Mouse (Mus musculus) skeletal muscle tissue, postnatal 0 days (tissue): ENCODE measurements around the gene Kctd14. TPM values are rescaled to one million over a fixed set of nuclear protein-coding genes. Genes with fewer than 3 reads are reported as not detected.

Experiments
- polyA plus RNA-seq: library from polyadenylated mRNA; unstranded; fragments of >200 nt; fragmentation: Nextera tagmentation; extraction: Ambion mirVana; gene quantifications from 2 replicates; pipeline ENCODE4 v1.2.1, GENCODE M21; 2015

Kctd14 gene
- polyA plus RNA-seq = 0.85 and 1.5 TPM in 2 replicates

GRCm38 (mm10) chr7:97451023-97451422, at the start of gene Kctd14:
Kctd14 (plus strand) TSS chr7:97451323.

GRCm38 (mm10) chr7:97416906-97417777, 34.0 kb upstream of the Kctd14 start, which contains the start of gene Thrsp:
Thrsp (minus strand) TSS chr7:97417730.

DNA sequence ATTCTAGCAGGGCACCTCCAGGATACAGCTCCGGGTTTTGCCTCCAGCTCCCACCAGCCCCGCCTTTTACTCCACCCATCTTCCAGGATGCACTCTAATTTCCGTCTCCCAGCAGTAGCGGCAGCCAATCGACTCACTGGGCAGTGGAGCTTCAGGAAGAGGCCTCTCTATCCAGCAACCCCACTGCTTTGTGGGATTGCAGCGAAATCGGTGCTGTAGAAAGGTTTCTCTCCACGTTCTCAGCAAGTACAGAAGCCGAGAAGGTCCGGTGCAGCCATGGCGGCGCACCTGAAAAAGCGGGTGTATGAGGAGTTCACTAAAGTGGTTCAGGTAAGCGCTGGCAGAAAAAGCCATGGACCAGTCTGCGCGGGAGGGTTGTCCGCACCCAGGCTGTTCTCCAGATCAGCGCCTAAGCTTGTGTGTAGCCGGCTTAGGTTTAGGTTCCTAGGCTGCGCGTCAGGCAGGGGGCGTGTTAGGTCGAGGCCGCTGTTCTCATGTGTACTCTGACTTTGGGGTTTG, 29.8 kb downstream of the Kctd14 start, which contains the start of gene Ints4:
Ints4 (plus strand) TSS at position 136 of the 519 bp plus-strand sequence.

Other genes with a start within 250 kb of the Kctd14 start
- gene Usp35, start 119.3 kb upstream of the Kctd14 start, polyA plus RNA-seq = 0.48 and 0.73 TPM in 2 replicates
- gene Kctd21, start 119.0 kb upstream of the Kctd14 start, polyA plus RNA-seq = 1.9 TPM in 2 replicates
- gene Alg8, start 79.7 kb upstream of the Kctd14 start, polyA plus RNA-seq = 11.0 and 12.6 TPM in 2 replicates
- gene Ndufc2, start 51.3 kb upstream of the Kctd14 start, polyA plus RNA-seq = 663 and 669 TPM in 2 replicates
- gene Thrsp, start 33.6 kb upstream of the Kctd14 start, polyA plus RNA-seq = 53.1 and 60.1 TPM in 2 replicates
- 25.2 and 30.7 TPM in 2 replicates for gene Ints4, start 29.6 kb downstream of the Kctd14 start, polyA plus RNA-seq
- gene Aamdc, start 128.2 kb downstream of the Kctd14 start, polyA plus RNA-seq = 170 and 185 TPM in 2 replicates
- gene Rsf1, start 128.6 kb downstream of the Kctd14 start, polyA plus RNA-seq = 10.1 and 10.2 TPM in 2 replicates
- 67.6 and 76.3 TPM in 2 replicates for gene Clns1a, start 245.3 kb downstream of the Kctd14 start, polyA plus RNA-seq